Mouse (Mus musculus) lung, adult 2 months (tissue): ENCODE data around the gene Thsd4. TPM values are rescaled to one million over a fixed set of nuclear protein-coding genes. Genes with fewer than 3 reads are reported as not detected.

Experiments
- DNase-seq: peaks from one replicate; pipeline ENCODE4 v3.0.0; 2022
- H3K4me1 ChIP-seq: fragments of 200-500 bp; 2 replicates; pipeline ENCODE4 v1.6.1; 2011; ENCODE audit warnings: low read length; ENCODE audit not compliant: control insufficient read depth, insufficient read depth
- H3K4me3 ChIP-seq: fragments of 200-500 bp; replicated peaks from 2 replicates; pipeline ENCODE3; 2011; ENCODE audit warnings: low read depth, mild to moderate bottlenecking, control low read depth, low read length; ENCODE audit errors: extremely low read depth
- CTCF ChIP-seq: fragments of 200-500 bp; IDR thresholded peaks from 2 replicates; pipeline ENCODE4 v1.5.1; 2011; ENCODE audit warnings: mild to moderate bottlenecking, low read length, control low read depth; ENCODE audit not compliant: insufficient read depth
- POLR2A ChIP-seq: fragments of 200-500 bp; IDR thresholded peaks from 2 replicates; pipeline ENCODE4 v1.6.1; 2011; ENCODE audit warnings: low read depth, mild to moderate bottlenecking, control low read depth, low read length, borderline replicate concordance; ENCODE audit errors: extremely low read depth
- WGBS: fragments of 180-500 bp; shearing (Covaris S2); methylation state at CpG from one replicate; pipeline ENCODE4 v1.1.7; 2018; 5-methylcytosine and 5-hydroxymethylcytosine counted together
- polyA plus RNA-seq: library from polyadenylated mRNA; depleted of rRNA; stranded (reverse); fragments of >200 nt; gene quantifications from 2 replicates; pipeline ENCODE4 v1.2.3, GENCODE M21; 2012

The Thsd4 gene
- polyA plus RNA-seq, 1 experiment = 27.2 TPM

- no peak for TF ChIP-seq POLR2A
- no peak for TF ChIP-seq CTCF
- no peak for DNase-seq
- 64% methylated on average over 4 of the region's 4 CpGs for WGBS
- peaks cover 4% of the 10 kb centered on the region; the same call in 1 of the 2 replicates for H3K4me1 ChIP-seq
- H3K4me3 ChIP-seq = no peak overlapping the region
These were observed 295.2 kb downstream of the Thsd4 start for GRCm38 (mm10) chr9:60226679-60227078.

DNA sequence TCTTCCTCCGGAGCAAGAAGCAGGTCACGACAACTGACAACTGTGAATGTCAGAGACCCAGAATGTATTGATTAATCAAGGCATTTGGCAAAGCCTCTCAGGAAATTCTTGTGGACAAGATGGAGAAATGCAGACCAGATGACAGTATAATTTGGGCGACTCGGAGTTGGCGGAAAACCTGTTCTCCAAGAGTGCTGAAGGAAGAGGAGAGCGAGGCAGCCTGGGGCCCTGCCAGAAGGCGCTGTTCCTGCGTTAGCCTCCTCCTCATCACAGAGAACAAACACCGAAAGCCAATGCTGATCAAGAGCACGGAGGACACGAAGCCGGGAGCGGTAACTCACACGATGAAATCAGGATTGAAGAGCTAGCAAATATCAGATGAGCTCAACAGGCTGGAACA, 295.7 kb downstream of the Thsd4 start:
- TF ChIP-seq CTCF (no peak), POLR2A (no peak)
- H3K4me1 ChIP-seq = peaks cover 4% of the 10 kb centered on the region; the same call in 1 of the 2 replicates
- no peak overlapping the region for H3K4me3 ChIP-seq
- 61% methylated on average over 14 of the region's 14 CpGs for WGBS
- DNase-seq = no peak

GRCm38 (mm10) chr9:60225453-60225852, 296.4 kb downstream of the Thsd4 start:
- Histone ChIP-seq H3K4me1 (peaks cover 4% of the 10 kb centered on the region; the same call in 1 of the 2 replicates), H3K4me3 (no peak overlapping the region)
- no peak for DNase-seq
- TF ChIP-seq CTCF = no peak
- TF ChIP-seq POLR2A = no peak
- WGBS = 70% methylated on average over 7 of the region's 7 CpGs

DNA sequence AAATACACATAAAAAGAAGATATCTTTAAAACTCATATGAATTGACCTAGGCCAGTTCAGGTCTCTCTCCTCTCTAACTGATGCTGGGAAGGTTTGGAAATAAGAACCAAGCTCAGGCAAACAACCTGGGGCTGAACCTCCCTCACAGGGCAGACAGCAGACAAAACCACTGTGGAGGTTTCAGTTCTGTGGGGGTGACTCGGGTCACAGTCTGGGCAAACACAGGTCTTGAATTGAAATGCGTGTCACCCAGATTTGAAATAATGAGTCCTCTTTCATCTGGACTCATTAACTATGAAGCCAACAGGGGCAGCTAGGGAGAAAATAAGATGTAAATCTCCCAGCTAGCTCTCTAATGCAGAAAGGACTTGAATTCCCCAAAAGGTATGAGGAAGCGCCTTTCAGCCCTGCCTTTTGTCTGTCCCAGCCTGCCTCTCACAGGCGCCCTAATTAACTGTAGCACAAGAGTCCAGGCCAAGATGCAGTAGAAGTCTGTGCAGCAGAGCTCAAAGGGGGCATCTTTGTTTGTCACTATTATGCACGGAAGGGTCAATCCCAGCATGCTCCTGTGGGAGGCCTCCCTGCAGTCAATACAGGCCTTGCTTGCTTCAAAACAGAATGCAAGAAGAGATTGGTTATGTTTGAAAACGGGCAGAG, 297.7 kb downstream of the Thsd4 start:
- TF ChIP-seq CTCF = no peak
- TF ChIP-seq POLR2A = no peak
- peaks cover 6% of the 10 kb centered on the region; the same call in 1 of the 2 replicates for H3K4me1 ChIP-seq
- 74% methylated on average over 6 of the region's 6 CpGs for WGBS
- no peak overlapping the region for H3K4me3 ChIP-seq
- DNase-seq = no peak

GRCm38 (mm10) chr9:60220431-60220830, 301.4 kb downstream of the Thsd4 start:
- DNase-seq = no peak
- Histone ChIP-seq H3K4me3 (no peak overlapping the region), H3K4me1 (peaks cover 8% of the 10 kb centered on the region)
- TF ChIP-seq POLR2A = no peak
- TF ChIP-seq CTCF = no peak
- 92% methylated on average over 2 of the region's 2 CpGs for WGBS

- Histone ChIP-seq H3K4me3 (no peak overlapping the region), H3K4me1 (peaks cover 8% of the 10 kb centered on the region)
- no peak for DNase-seq
- no peak for TF ChIP-seq CTCF
- no peak for TF ChIP-seq POLR2A
- 39% methylated on average over 6 of the region's 6 CpGs for WGBS
These were observed 303.4 kb downstream of the Thsd4 start for GRCm38 (mm10) chr9:60218396-60218795.

- DNase-seq = no peak
- 67% methylated on average over 6 of the region's 6 CpGs for WGBS
- Histone ChIP-seq H3K4me3 (no peak overlapping the region), H3K4me1 (peaks cover 8% of the 10 kb centered on the region)
- TF ChIP-seq POLR2A (no peak), CTCF (no peak)
These were observed 305.8 kb downstream of the Thsd4 start for GRCm38 (mm10) chr9:60216029-60216428.

- Histone ChIP-seq H3K4me3 (no peak overlapping the region), H3K4me1 (peaks cover 4% of the 10 kb centered on the region)
- WGBS = 39% methylated on average over 1 of the region's 1 CpGs
- no peak for DNase-seq
- TF ChIP-seq CTCF = no peak
- TF ChIP-seq POLR2A = no peak
These were observed 308.7 kb downstream of the Thsd4 start for GRCm38 (mm10) chr9:60213111-60213510.

- no peak for TF ChIP-seq CTCF
- H3K4me1 ChIP-seq = no peaks in the 10 kb centered on the region
- WGBS = 95% methylated on average over 1 of the region's 1 CpGs
- DNase-seq = no peak
- H3K4me3 ChIP-seq = no peak overlapping the region
These were observed 313.0 kb downstream of the Thsd4 start for GRCm38 (mm10) chr9:60208843-60209242.

DNA sequence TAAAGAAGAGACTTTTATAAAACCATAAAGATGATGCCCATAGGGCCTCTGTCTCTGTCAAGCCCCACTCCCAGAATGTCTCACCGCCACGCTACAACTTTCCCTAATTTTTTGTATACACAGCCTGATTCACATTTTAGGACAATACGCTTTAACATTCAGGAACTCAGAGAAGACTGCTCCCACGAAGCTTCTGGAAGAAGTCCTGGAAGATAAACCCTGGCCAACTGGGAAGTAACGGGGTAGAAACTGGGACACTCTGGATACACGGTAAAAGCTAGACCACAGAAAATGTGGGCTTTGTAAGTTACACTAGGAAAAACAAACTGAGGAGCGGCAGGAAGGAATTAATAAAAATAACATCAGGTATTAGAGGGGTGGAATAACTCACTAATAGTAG, 318.7 kb downstream of the Thsd4 start:
- Histone ChIP-seq H3K4me1 (no peaks in the 10 kb centered on the region), H3K4me3 (no peak overlapping the region)
- DNase-seq = no peak
- WGBS = 59% methylated on average over 7 of the region's 7 CpGs
- no peak for TF ChIP-seq CTCF
- TF ChIP-seq POLR2A = no peak

GRCm38 (mm10) chr9:60200436-60200835, 321.4 kb downstream of the Thsd4 start:
- TF ChIP-seq POLR2A (no peak), CTCF (no peak)
- 83% methylated on average over 2 of the region's 2 CpGs for WGBS

More at GRCm38 (mm10) chr9:60200436-60200835, 321.4 kb downstream of the Thsd4 start:
- no peak overlapping the region for H3K4me3 ChIP-seq
- no peak for DNase-seq
- H3K4me1 ChIP-seq = no peaks in the 10 kb centered on the region
